Mouse (Mus musculus): ENCODE measurements around the gene Tmem178b. TPM values are rescaled to one million over a fixed set of nuclear protein-coding genes. Genes with fewer than 3 reads are reported as not detected.

Tmem178b gene
- polyA plus RNA-seq, 1 experiment from 2014 or later: 35.7 TPM

DNA sequence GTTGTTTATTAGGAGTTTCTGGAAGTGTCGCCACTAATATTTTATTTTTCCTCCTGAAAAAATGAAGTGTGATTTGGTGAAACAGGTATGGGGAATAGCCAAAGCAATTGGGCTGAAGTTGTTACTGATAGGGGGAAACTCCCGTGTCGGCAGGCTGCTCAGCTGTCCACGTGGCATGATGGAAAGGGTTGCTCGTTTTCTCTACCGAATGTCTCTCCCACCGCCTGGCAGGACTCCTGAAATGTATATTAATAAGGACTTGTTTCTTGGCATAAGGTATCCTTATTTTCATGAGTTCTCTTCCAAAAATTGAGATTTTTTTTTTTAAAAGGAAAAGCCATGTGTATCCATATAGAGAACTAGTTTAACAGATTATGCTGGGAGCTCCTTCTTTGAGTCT, 67.8 kb downstream of the Tmem178b start:
- H3K4me3 ChIP-seq: no peak overlapping the region
- H3K4me2 ChIP-seq: no peak overlapping the region
- H3K36me3 ChIP-seq (replicated peaks): no peaks in the 10 kb centered on the region
- no peaks in the 10 kb centered on the region for H3K27me3 ChIP-seq (replicated peaks)
- no peak overlapping the region for H3K9ac ChIP-seq
- WGBS: 80% methylated on average over 7 of the region's 7 CpGs
- H3K27ac ChIP-seq: no peak overlapping the region
- ATAC-seq (replicated peaks): no peak
- H3K4me1 ChIP-seq: 0 out of 2 replicates have a peak, but pooled peaks cover 4% of the 10 kb centered on the region
- H3K9me3 ChIP-seq: no peaks in the 10 kb centered on the region

DNA sequence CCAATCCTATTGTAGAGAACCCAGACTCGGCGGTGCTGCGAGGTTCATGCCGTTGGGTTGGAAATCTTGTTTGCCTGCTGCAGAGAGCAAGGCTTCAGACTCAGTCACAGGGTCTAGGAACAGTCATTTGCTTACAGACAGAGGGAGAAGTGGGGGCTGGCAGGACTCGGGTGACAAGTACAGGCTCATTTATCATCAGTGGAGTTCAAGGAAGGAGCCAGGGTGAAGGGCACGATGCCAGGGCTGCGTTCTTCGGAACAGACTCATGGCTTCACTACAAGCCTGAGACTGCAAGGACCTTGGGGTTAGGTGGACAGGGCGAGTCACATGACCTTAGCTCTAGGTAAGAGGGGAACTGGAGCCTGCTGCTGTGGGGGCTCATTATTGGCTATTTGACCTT, 71.8 kb downstream of the Tmem178b start:
- WGBS: 86% methylated on average over 9 of the region's 9 CpGs
- Histone ChIP-seq H3K4me2 (no peak overlapping the region), H3K9ac (no peak overlapping the region), H3K4me3 (no peak overlapping the region), H3K9me3 (no peaks in the 10 kb centered on the region), H3K27me3 (replicated peaks) (no peaks in the 10 kb centered on the region), H3K27ac (no peak overlapping the region), H3K4me1 (peaks cover 11% of the 10 kb centered on the region), H3K36me3 (replicated peaks) (no peaks in the 10 kb centered on the region)
- ATAC-seq (replicated peaks): no peak

DNA sequence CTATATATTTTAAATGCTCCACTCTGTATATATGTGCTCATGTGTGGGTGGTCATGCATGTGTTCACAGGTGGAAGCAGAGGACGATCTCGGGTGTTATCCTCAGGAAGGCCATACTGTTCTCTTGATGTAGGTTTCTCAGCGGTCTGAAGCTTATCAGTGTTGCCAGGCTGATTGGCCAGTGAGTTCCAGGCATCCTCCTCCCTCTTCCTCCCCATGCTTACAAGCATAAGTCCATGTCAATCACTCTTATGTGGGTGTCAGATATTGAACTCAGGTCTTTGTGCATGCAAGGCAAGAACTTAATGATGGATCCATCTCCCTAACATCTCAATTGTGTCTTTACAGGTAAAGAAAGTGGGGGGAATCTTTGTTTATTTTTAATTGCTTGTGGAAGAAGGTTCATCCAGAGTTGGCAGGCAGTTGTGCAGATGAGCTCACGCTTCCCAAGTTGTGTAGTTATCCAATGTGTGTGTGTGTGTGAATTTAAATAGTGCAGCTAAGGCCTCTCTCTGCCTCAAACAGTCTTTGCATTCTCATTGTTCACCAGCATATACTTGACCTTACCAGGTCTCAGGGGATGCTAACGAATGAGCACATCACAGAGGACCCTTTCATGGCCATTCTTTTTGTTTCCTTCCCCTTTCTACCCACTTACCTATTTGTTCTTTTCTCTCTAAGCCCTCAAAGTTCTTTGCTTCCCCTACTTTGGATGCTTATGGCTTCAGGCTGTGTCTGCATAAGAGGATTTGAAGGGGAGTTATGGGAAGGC, 72.8 kb downstream of the Tmem178b start:
- H3K9me3 ChIP-seq: no peaks in the 10 kb centered on the region
- no peak for ATAC-seq (replicated peaks)
- H3K4me1 ChIP-seq: peaks cover 11% of the 10 kb centered on the region
- H3K4me3 ChIP-seq: no peak overlapping the region
- H3K27ac ChIP-seq: 0 out of 2 replicates have a peak overlapping the region, but pooled peaks have one; percentile 11
- no peak overlapping the region for H3K4me2 ChIP-seq
- no peaks in the 10 kb centered on the region for H3K27me3 ChIP-seq (replicated peaks)
- 64% methylated on average over 5 of the region's 5 CpGs for whole genome bisulfite sequencing
- no peak overlapping the region for H3K9ac ChIP-seq
- no peaks in the 10 kb centered on the region for H3K36me3 ChIP-seq (replicated peaks)

DNA sequence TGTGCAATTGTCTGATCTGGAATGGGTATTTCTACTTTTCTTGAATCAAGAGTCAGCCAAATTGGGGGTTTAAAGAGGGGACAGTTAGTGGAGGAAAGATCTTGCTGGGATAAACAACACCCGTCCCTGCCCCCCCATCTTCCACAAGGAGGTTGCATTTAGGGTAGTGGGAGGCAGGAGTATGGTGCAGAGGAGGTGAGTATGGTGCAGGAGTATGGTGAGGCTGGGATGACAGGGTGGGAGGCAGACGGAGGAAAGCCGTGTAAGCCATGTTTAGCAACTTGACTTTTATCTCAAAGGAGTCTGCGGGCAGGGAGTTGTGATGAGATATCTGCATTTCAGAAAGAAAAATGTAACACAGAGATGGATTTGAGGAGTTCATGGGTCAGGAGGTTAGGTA, 73.5 kb downstream of the Tmem178b start:
- H3K27ac ChIP-seq: no peak overlapping the region
- no peaks in the 10 kb centered on the region for H3K27me3 ChIP-seq (replicated peaks)
- H3K9ac ChIP-seq: no peak overlapping the region
- 75% methylated on average over 4 of the region's 4 CpGs for WGBS
- H3K4me2 ChIP-seq: no peak overlapping the region
- H3K4me3 ChIP-seq: no peak overlapping the region
- H3K36me3 ChIP-seq (replicated peaks): no peaks in the 10 kb centered on the region
- no peaks in the 10 kb centered on the region for H3K9me3 ChIP-seq
- H3K4me1 ChIP-seq: peaks cover 11% of the 10 kb centered on the region
- no peak for ATAC-seq (replicated peaks)

DNA sequence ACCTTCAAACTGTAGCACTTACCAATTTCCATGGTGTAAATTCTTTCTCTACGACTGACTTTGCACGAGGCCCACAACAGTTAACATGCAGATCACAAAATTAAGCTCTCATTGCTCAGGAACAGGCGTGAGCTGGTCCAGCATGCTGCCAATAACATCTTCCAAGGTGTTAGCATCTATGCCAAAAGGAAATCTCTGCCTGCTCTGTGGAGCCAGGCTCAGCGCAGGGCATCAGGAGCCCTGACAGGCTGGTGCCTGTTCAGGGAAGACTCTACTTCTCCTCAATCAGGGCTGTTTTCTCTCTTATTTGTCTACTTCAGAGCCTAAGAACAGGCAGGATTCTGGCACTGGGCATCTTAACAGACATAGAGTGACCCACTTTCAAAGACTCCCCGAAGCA, 80.9 kb downstream of the Tmem178b start:
- Histone ChIP-seq H3K27ac (no peak overlapping the region), H3K4me1 (no peaks in the 10 kb centered on the region), H3K9ac (no peak overlapping the region), H3K4me3 (no peak overlapping the region), H3K27me3 (replicated peaks) (no peaks in the 10 kb centered on the region), H3K4me2 (no peak overlapping the region), H3K9me3 (no peaks in the 10 kb centered on the region), H3K36me3 (replicated peaks) (no peaks in the 10 kb centered on the region)
- no peak for ATAC-seq (replicated peaks)
- 86% methylated on average over 5 of the region's 5 CpGs for WGBS

DNA sequence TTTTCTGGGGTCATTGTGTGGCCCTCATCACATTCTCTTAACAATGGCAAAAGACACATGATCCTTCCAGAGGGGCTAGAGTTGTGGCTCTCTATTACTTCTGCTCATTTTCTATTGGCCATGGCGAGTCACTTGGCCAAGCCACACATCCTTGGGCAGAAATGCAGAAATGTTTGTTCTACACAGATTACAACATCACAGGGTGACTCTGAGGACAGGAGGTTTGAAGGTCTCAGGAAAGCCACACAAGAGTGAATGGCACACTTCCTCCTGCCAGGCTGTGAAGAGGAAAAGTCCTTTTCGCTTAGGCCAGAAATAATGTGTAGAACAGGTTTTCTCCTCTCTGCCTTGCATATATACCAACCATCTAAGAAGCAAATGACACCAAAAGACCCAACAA, 82.1 kb downstream of the Tmem178b start:
- 93% methylated on average over 2 of the region's 2 CpGs for WGBS
- no peaks in the 10 kb centered on the region for H3K27me3 ChIP-seq (replicated peaks)
- no peak overlapping the region for H3K4me2 ChIP-seq
- no peak overlapping the region for H3K4me3 ChIP-seq
- ATAC-seq (replicated peaks): no peak
- H3K4me1 ChIP-seq: no peaks in the 10 kb centered on the region
- no peaks in the 10 kb centered on the region for H3K36me3 ChIP-seq (replicated peaks)
- no peak overlapping the region for H3K27ac ChIP-seq
- H3K9me3 ChIP-seq: no peaks in the 10 kb centered on the region
- H3K9ac ChIP-seq: no peak overlapping the region

DNA sequence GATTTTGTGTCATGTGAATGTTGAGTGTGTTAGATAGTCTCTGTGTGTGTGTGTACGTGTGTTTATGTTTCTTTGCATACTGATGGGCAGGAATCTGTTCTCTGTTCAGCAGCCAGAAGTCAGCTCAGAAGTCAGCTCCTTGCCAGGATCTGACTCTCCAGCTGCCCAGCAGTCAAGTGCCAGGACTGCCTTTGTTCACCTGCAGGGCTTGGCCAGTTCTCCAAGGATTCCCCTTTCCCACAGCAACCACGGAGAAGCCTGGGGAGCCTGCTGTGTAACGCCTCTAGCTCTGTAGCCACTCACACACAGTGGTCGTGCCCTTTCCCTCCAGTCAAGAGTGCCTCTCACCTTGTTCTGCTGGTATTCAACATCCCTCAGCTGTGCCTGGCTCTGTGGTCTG, 91.5 kb downstream of the Tmem178b start:
- no peak overlapping the region for H3K9ac ChIP-seq
- H3K27me3 ChIP-seq (replicated peaks): no peaks in the 10 kb centered on the region
- no peak overlapping the region for H3K4me2 ChIP-seq
- ATAC-seq (replicated peaks): no peak
- H3K4me3 ChIP-seq: no peak overlapping the region
- no peaks in the 10 kb centered on the region for H3K36me3 ChIP-seq (replicated peaks)
- 58% methylated on average over 4 of the region's 4 CpGs for WGBS
- H3K27ac ChIP-seq: no peak overlapping the region
- H3K4me1 ChIP-seq: peaks cover 4% of the 10 kb centered on the region; the same call in 1 of the 2 replicates
- H3K9me3 ChIP-seq: no peaks in the 10 kb centered on the region

DNA sequence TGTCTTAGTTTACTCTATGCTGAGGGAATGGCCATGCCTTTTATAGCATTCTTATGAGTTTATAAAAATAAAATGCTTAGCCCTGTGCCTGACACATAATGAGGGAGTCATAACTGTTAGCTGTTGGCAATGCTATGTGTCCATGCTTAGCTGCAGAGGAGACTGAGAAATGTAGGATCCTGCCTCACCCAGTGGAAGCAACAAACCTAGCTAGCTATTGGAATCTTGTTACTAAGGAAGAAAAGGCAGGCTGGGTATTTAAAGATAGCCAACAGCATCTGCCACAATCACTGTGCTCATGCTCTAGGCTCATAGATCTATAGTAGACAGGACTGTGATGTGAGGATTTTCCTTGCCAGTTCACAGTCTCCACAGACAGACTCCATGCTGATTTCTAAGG, 97.2 kb downstream of the Tmem178b start:
- H3K27ac ChIP-seq: no peak overlapping the region
- no peaks in the 10 kb centered on the region for H3K36me3 ChIP-seq (replicated peaks)
- no peaks in the 10 kb centered on the region for H3K4me1 ChIP-seq
- H3K9ac ChIP-seq: no peak overlapping the region
- ATAC-seq (replicated peaks): no peak
- H3K27me3 ChIP-seq (replicated peaks): no peaks in the 10 kb centered on the region
- H3K4me2 ChIP-seq: no peak overlapping the region
- no peak overlapping the region for H3K4me3 ChIP-seq
- no peaks in the 10 kb centered on the region for H3K9me3 ChIP-seq

DNA sequence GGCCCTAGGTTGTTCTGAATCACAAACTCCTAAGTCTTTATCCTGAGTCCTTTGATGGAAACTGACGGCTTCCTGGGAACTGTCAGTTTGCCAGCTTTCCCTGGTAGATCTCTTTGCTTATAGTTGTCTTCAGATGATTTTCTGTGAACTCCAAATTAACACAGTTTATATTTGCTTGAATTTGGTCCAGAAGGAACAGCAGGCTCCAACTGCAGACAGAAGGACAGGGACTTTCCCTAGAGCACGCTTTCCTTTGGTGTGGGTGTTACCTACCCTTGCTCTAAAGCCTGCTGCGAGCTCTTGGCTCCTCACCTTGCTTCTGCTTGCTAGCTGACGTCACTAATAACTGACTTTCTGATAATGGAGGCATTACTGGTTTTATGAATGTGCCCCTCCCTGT, 105.9 kb downstream of the Tmem178b start:
- no peak overlapping the region for H3K4me3 ChIP-seq
- 79% methylated on average over 4 of the region's 4 CpGs for WGBS
- H3K27me3 ChIP-seq (replicated peaks): no peaks in the 10 kb centered on the region
- no peaks in the 10 kb centered on the region for H3K36me3 ChIP-seq (replicated peaks)
- no peak overlapping the region for H3K27ac ChIP-seq
- no peak for ATAC-seq (replicated peaks)
- H3K4me2 ChIP-seq: no peak overlapping the region
- no peak overlapping the region for H3K9ac ChIP-seq
- H3K9me3 ChIP-seq: no peaks in the 10 kb centered on the region
- H3K4me1 ChIP-seq: no peaks in the 10 kb centered on the region

DNA sequence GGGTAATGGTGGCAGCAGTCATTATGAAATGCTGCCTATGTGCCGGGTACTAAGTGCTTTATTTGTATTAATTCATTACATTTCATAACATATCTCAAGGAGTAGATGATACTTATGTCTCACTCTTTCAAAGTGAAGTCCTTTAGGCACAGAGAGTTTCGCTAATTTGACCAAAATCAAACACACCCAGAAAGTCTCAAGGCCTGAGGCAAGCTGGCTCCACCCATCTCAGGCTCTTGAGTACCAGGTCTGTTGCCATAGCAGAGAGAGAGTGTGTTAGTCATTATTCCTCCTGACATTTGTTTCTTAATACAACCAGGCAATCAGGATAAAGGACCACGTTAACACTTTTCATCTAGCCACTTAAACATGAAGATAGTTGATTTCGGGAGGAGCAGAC, 117.7 kb downstream of the Tmem178b start:
- Histone ChIP-seq H3K4me1 (peaks cover 9% of the 10 kb centered on the region), H3K4me3 (no peak overlapping the region), H3K36me3 (replicated peaks) (no peaks in the 10 kb centered on the region), H3K9ac (no peak overlapping the region), H3K27me3 (replicated peaks) (no peaks in the 10 kb centered on the region), H3K27ac (no peak overlapping the region), H3K4me2 (no peak overlapping the region), H3K9me3 (no peaks in the 10 kb centered on the region)
- 63% methylated on average over 4 of the region's 4 CpGs for WGBS
- ATAC-seq (replicated peaks): no peak

DNA sequence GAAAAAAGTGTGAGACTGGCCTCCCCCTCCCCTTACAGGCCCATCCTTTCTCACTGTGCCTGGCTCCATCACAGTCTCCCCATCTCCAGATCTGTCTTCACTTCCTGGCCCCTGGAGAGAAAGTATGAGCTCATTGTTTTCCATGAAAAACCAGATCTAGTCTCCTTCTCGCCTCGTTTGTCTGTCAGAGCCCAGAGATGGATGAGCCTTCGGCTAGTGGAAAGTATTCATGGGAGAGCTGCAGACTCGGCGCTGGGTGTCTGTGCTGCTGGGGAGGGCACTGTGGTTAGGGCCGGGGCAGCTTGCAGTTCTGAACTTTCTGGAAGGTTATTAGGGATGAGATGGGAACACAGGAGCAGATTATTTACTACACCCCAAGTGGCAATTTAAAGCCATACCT, 118.9 kb downstream of the Tmem178b start:
- H3K27ac ChIP-seq: no peak overlapping the region
- ATAC-seq (replicated peaks): no peak
- 61% methylated on average over 6 of the region's 6 CpGs for WGBS

DNA sequence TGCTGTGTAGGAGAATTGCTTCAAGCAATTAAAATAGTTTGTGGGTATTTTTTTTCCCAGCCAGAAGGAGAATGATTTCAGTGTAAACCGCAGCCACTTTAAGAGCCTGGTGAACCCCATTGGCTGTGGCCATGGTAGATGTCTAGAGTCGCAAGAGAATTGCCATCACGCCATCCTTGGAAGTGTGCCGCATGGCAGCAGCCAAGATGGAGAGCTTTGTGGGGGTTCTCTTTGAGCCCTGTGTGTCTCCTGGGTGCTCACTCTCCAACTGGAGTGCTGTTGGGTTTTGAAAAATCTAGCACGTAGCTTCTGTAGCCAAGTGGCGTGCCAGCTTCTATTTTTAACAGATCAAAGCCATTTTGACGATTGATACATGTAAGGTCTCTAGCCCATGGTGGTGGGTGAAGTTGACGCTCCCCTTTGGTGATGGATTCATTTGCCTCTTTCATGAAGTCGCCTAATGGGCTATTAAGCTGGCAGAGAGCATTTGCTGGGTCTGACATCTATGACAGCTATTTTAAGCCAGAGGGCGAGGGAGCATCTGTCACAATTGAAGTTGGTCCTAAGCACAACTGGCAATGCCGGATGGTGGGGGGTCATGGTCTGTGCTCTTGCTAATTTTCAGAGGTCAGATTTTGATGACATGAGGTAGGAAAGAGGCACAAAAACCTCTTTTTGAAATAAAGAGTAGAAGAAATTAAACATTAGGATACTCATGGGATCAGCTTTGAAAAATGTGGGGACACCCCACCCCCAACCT, 133.1 kb downstream of the Tmem178b start:
- peak overlapping the region; percentile 48; the same call in 1 of the 2 replicates for H3K27ac ChIP-seq
- H3K9me3 ChIP-seq: no peaks in the 10 kb centered on the region
- ATAC-seq (replicated peaks): no peak
- WGBS: 59% methylated on average over 11 of the region's 11 CpGs
- H3K36me3 ChIP-seq (replicated peaks): no peaks in the 10 kb centered on the region
- H3K4me3 ChIP-seq: no peak overlapping the region
- H3K27me3 ChIP-seq (replicated peaks): no peaks in the 10 kb centered on the region
- H3K9ac ChIP-seq: no peak overlapping the region
- peaks cover 39% of the 10 kb centered on the region for H3K4me1 ChIP-seq
- H3K4me2 ChIP-seq: no peak overlapping the region

More for the DNA sequence above, 118.9 kb downstream of the Tmem178b start:
- Histone ChIP-seq H3K9me3 (no peaks in the 10 kb centered on the region), H3K36me3 (replicated peaks) (no peaks in the 10 kb centered on the region), H3K4me2 (no peak overlapping the region), H3K9ac (no peak overlapping the region), H3K27me3 (replicated peaks) (no peaks in the 10 kb centered on the region), H3K4me3 (no peak overlapping the region), H3K4me1 (peaks cover 9% of the 10 kb centered on the region)
